Mouse (Mus musculus) MEL (cell line): ENCODE data around the gene Cbl. TPM values are rescaled to one million over a fixed set of nuclear protein-coding genes. Genes with fewer than 3 reads are reported as not detected.
A peak's percentile ranks its signal among the peaks of the same experiment; 100 is the strongest.

ENCODE experiments used
- DNase-seq: peaks from one replicate; pipeline ENCODE4 v3.0.0; 2011; ENCODE audit warnings: low read depth, low spot score
- H3K27ac ChIP-seq: 2 replicates; pipeline ENCODE4 v1.5.1; 2012; ENCODE audit warnings: low read depth, mild to moderate bottlenecking, control low read depth, low read length, moderate library complexity; ENCODE audit not compliant: control insufficient read depth
- H3K27me3 ChIP-seq, 2 experiments: fragments of 150-350 bp in 1 of 2; sonication (generic) in 1 of 2; 2 replicates each; pipeline ENCODE4 v1.6.1; 2012; ENCODE audit warnings: low read length in 2 of 2, mild to moderate bottlenecking in 2 of 2, improper control_type of control experiment in 1 of 2, moderate library complexity in 1 of 2; ENCODE audit not compliant: insufficient read depth in 2 of 2, control insufficient read depth in 1 of 2
- H3K36me3 ChIP-seq, 2 experiments: 2 replicates each; pipeline ENCODE4 v1.6.1; 2012 to 2014; ENCODE audit warnings: low read length in 2 of 2, improper control_type of control experiment in 1 of 2, inconsistent platforms in 1 of 2, mild to moderate bottlenecking in 1 of 2; ENCODE audit not compliant: insufficient read depth in 2 of 2, control insufficient read depth in 1 of 2
- H3K4me1 ChIP-seq, 2 experiments: fragments of 150-350 bp in 1 of 2; sonication (generic) in 1 of 2; 2 replicates each; pipeline ENCODE4 v1.6.1; 2012; ENCODE audit warnings: low read length in 2 of 2, improper control_type of control experiment in 1 of 2, mild to moderate bottlenecking in 1 of 2; ENCODE audit not compliant: insufficient read depth in 2 of 2, control insufficient read depth in 1 of 2
- H3K4me3 ChIP-seq, 2 experiments: fragments of 150-350 bp in 1 of 2; sonication (generic) in 1 of 2; 2 replicates each; pipeline ENCODE4 v1.5.1; 2012; ENCODE audit warnings: low read depth in 2 of 2, low read length in 2 of 2, mild to moderate bottlenecking in 2 of 2, moderate library complexity in 2 of 2, control low read depth in 1 of 2, improper control_type of control experiment in 1 of 2; ENCODE audit not compliant: control insufficient read depth in 1 of 2, insufficient read depth in 1 of 2
- H3K79me2 ChIP-seq: 2 replicates; pipeline ENCODE4 v1.6.1; 2012; ENCODE audit warnings: mild to moderate bottlenecking, low read length, moderate library complexity; ENCODE audit not compliant: control insufficient read depth, poor library complexity, insufficient read depth
- H3K9ac ChIP-seq: 2 replicates; pipeline ENCODE4 v1.6.1; 2012; ENCODE audit warnings: low read depth, mild to moderate bottlenecking, control low read depth, low read length, moderate library complexity; ENCODE audit not compliant: control insufficient read depth, poor library complexity, severe bottlenecking
- H3K9me3 ChIP-seq: fragments of 150-350 bp; sonication (generic); replicated peaks from 2 replicates; pipeline ENCODE4 v1.6.1; 2012; ENCODE audit warnings: mild to moderate bottlenecking, low read length, improper control_type of control experiment, moderate library complexity; ENCODE audit not compliant: insufficient read depth
- BHLHE40 ChIP-seq: IDR thresholded peaks from 2 replicates; pipeline ENCODE4 v1.6.1; 2012; ENCODE audit warnings: low read depth, mild to moderate bottlenecking, inconsistent platforms, low read length, improper control_type of control experiment, borderline replicate concordance
- CHD2 ChIP-seq: IDR thresholded peaks from 2 replicates; pipeline ENCODE4 v1.6.1; 2011; ENCODE audit warnings: low read length, improper control_type of control experiment
- CTCF ChIP-seq, 3 experiments: IDR thresholded peaks in 2 of 3; conservative IDR thresholded peaks in 1 of 3; 2 replicates each; pipeline ENCODE4 v1.5.1; 2011 to 2012; ENCODE audit warnings: low read length in 3 of 3, low read depth in 2 of 3, mild to moderate bottlenecking in 2 of 3, improper control_type of control experiment in 1 of 3, inconsistent platforms in 1 of 3, mixed read lengths in 1 of 3, moderate library complexity in 1 of 3; ENCODE audit not compliant: control insufficient read depth in 1 of 3, insufficient read depth in 1 of 3, poor library complexity in 1 of 3, severe bottlenecking in 1 of 3
- ELF1 ChIP-seq: IDR thresholded peaks from 2 replicates; pipeline ENCODE4 v1.6.1; 2014; ENCODE audit warnings: low read depth, mild to moderate bottlenecking, inconsistent platforms, low read length, improper control_type of control experiment, moderate library complexity
- KAT2A ChIP-seq: conservative IDR thresholded peaks from 2 replicates; pipeline ENCODE4 v1.6.1; 2012; ENCODE audit warnings: low read depth, low read length, improper control_type of control experiment, inconsistent platforms
- MAFK ChIP-seq: IDR thresholded peaks from 2 replicates; pipeline ENCODE4 v1.6.1; 2011; ENCODE audit warnings: low read depth, mild to moderate bottlenecking, low read length, improper control_type of control experiment, borderline replicate concordance
- MEF2A ChIP-seq: IDR thresholded peaks from 2 replicates; pipeline ENCODE4 v1.6.1; 2014; ENCODE audit warnings: low read depth, mild to moderate bottlenecking, inconsistent platforms, low read length, improper control_type of control experiment; ENCODE audit not compliant: poor library complexity, insufficient replicate concordance, severe bottlenecking; ENCODE audit errors: extremely low read depth
- MYC ChIP-seq: IDR thresholded peaks from 2 replicates; pipeline ENCODE4 v1.6.1; 2011; ENCODE audit warnings: low read depth, mild to moderate bottlenecking, low read length, improper control_type of control experiment, moderate library complexity
- NELFE ChIP-seq: IDR thresholded peaks from 2 replicates; pipeline ENCODE4 v1.6.1; 2011; ENCODE audit warnings: low read depth, low read length, improper control_type of control experiment
- POLR2AphosphoS5 ChIP-seq: IDR thresholded peaks from 2 replicates; pipeline ENCODE4 v1.6.1; 2012; ENCODE audit warnings: low read depth, borderline replicate concordance, mild to moderate bottlenecking, inconsistent platforms, low read length, moderate library complexity, mixed read lengths
- RAD21 ChIP-seq: IDR thresholded peaks from 2 replicates; pipeline ENCODE4 v1.6.1; 2011; ENCODE audit warnings: mild to moderate bottlenecking, low read depth, low read length, improper control_type of control experiment
- RCOR1 ChIP-seq: IDR thresholded peaks from 2 replicates; pipeline ENCODE4 v1.6.1; 2012; ENCODE audit warnings: low read depth, mild to moderate bottlenecking, inconsistent platforms, low read length, improper control_type of control experiment
- SMC3 ChIP-seq: IDR thresholded peaks from 2 replicates; pipeline ENCODE4 v1.6.1; 2011; ENCODE audit warnings: low read depth, low read length, improper control_type of control experiment
- UBTF ChIP-seq: IDR thresholded peaks from 2 replicates; pipeline ENCODE4 v1.6.1; 2012; ENCODE audit warnings: low read depth, mild to moderate bottlenecking, inconsistent platforms, low read length, improper control_type of control experiment, moderate library complexity, borderline replicate concordance; ENCODE audit not compliant: insufficient read depth
- ZNF384 ChIP-seq: IDR thresholded peaks from 2 replicates; pipeline ENCODE4 v1.6.1; 2012; ENCODE audit warnings: low read depth, mild to moderate bottlenecking, inconsistent platforms, low read length, improper control_type of control experiment
- polyA plus RNA-seq, 2 experiments: library from polyadenylated mRNA; stranded (reverse) in 1 of 2; unstranded in 1 of 2; fragments of >175 nt in 1 of 2; fragments of >200 nt in 1 of 2; gene quantifications; 2 replicates each; pipeline versions ENCODE4 v1.2.1 to v1.2.4; 2012; ENCODE audit warnings: low replicate concordance in 2 of 2, low read depth in 1 of 2; ENCODE audit not compliant: insufficient read length in 2 of 2, insufficient read depth in 1 of 2, missing spikeins in 1 of 2
- total RNA-seq: library from RNA; depleted of rRNA; stranded (reverse); fragments of 300-350 nt; gene quantifications from 2 replicates; pipeline ENCODE4 v1.2.3, GENCODE M21; 2012

The Cbl gene
- total and polyA plus RNA-seq, 3 experiments = 9.1 to 41.1 (median 36.8) TPM

GRCm38 (mm10) chr9:44168931-44169330 is 64.9 kb downstream of the Cbl start:
- H3K36me3 ChIP-seq = peaks cover 0 to 15% of the 10 kb centered on the region in 2 experiments; a peak in 2 of 4 replicates
- DNase-seq = no peak
- H3K79me2 ChIP-seq = no peaks in the 10 kb centered on the region
- no peak overlapping the region for H3K27ac ChIP-seq
- no peak overlapping the region for H3K9ac ChIP-seq
- TF ChIP-seq ZNF384 (no peak), UBTF (no peak), MAFK (no peak), CHD2 (no peak), MEF2A (no peak)
- H3K4me3 ChIP-seq = no peak overlapping the region
- H3K9me3 ChIP-seq = no peaks in the 10 kb centered on the region
- no peaks in the 10 kb centered on the region for H3K27me3 ChIP-seq
- H3K4me1 ChIP-seq = no peaks in the 10 kb centered on the region

GRCm38 (mm10) chr9:44159886-44160285 is 74.0 kb downstream of the Cbl start:
- no peak overlapping the region for H3K27ac ChIP-seq
- peaks cover 0 to 9% of the 10 kb centered on the region in 2 experiments; a peak in 2 of 4 replicates for H3K36me3 ChIP-seq
- H3K79me2 ChIP-seq = no peaks in the 10 kb centered on the region
- DNase-seq = no peak
- no peaks in the 10 kb centered on the region for H3K4me1 ChIP-seq
- TF ChIP-seq CHD2 = no peak
- no peak for TF ChIP-seq NELFE
- TF ChIP-seq UBTF = no peak
- no peak for TF ChIP-seq KAT2A
- TF ChIP-seq POLR2AphosphoS5 = no peak
- no peak for TF ChIP-seq RCOR1
- TF ChIP-seq ELF1 = no peak
- TF ChIP-seq MYC = no peak
- no peak for TF ChIP-seq BHLHE40
- TF ChIP-seq CTCF (IDR thresholded peaks at IDR 0.05 in 2 of 3, conservative IDR thresholded peaks at IDR 0.05 in 1 of 3; ENCODE audit: control insufficient read depth in 1 of 3, insufficient read depth in 1 of 3, low read depth in 2 of 3, low read length in 3 of 3, poor library complexity in 1 of 3, severe bottlenecking in 1 of 3) = no peak
- no peak for TF ChIP-seq SMC3
- TF ChIP-seq, all 39 proteins: peak for 0
- no peaks in the 10 kb centered on the region for H3K27me3 ChIP-seq
- H3K9ac ChIP-seq = no peak overlapping the region
- no peaks in the 10 kb centered on the region for H3K9me3 ChIP-seq
- H3K4me3 ChIP-seq = no peak overlapping the region

GRCm38 (mm10) chr9:44147290-44147689 is 86.6 kb downstream of the Cbl start:
- H3K36me3 ChIP-seq = peaks cover 0 to 3% of the 10 kb centered on the region in 2 experiments; a peak in 2 of 4 replicates
- DNase-seq = peak; percentile 29

More at GRCm38 (mm10) chr9:44147290-44147689, 86.6 kb downstream of the Cbl start:
- H3K4me1 ChIP-seq = no peaks in the 10 kb centered on the region
- no peak for TF ChIP-seq POLR2AphosphoS5
- peak; percentile 27 to 53 (median 29); a peak in 4 of 6 replicates for TF ChIP-seq CTCF (IDR thresholded peaks at IDR 0.05 in 2 of 3, conservative IDR thresholded peaks at IDR 0.05 in 1 of 3; ENCODE audit: control insufficient read depth in 1 of 3, insufficient read depth in 1 of 3, low read depth in 2 of 3, low read length in 3 of 3, poor library complexity in 1 of 3, severe bottlenecking in 1 of 3)
- peak; percentile 23 for TF ChIP-seq RAD21
- peak; percentile 58 for TF ChIP-seq SMC3
- TF ChIP-seq, all 39 proteins: peak for 3
- Histone ChIP-seq H3K9ac (no peak overlapping the region), H3K9me3 (no peaks in the 10 kb centered on the region), H3K79me2 (no peaks in the 10 kb centered on the region), H3K4me3 (no peak overlapping the region), H3K27me3 (no peaks in the 10 kb centered on the region), H3K27ac (no peak overlapping the region)
